Mouse (Mus musculus) 3T3-L1 (cell line): ENCODE measurements around the gene Rora.

Source experiments
- DNase-seq: peaks from one replicate; pipeline ENCODE4 v3.0.0-alpha.2; 2015; ENCODE audit warnings: low read depth, low spot score

Rora gene

DNA sequence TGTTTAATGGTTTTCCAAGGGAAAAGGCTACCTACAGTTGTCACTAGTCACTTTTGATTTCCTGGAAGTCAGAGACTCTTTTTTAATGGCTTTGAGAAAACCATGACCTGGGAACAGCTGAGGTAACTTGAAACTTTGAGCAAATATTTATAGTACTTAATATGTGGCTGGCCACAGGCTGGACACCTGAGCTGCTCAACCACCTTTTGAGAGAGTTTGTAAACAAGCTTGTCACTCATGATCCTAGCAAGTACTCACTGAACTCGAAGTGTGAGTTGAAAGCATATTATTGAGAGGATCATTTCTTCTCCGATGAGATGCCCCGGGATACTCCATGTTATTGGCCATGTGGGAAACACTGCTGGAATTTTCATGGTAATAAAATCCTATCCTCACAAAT is 353.1 kb downstream of the Rora start:
- DNase-seq, result no peak

DNA sequence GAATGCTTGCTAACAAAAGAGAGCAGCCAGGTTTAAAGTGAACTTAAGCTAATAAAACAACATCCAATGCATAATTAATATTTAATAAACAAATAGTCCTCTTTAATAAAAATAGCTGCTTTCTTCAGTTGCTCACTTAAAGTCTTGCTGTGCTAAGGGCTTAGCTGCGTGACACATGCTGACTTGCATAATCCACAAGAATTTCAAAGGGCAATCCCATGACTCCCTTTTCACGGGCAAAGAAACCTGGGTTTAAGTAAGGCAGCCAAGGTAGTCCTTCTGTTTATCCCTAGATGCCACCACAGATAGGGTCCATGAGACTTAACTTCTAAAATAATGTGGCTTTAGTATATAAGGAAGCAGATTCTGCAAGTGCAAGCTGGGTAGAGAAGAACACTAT is 355.1 kb downstream of the Rora start:
- DNase-seq, result no peak

DNA sequence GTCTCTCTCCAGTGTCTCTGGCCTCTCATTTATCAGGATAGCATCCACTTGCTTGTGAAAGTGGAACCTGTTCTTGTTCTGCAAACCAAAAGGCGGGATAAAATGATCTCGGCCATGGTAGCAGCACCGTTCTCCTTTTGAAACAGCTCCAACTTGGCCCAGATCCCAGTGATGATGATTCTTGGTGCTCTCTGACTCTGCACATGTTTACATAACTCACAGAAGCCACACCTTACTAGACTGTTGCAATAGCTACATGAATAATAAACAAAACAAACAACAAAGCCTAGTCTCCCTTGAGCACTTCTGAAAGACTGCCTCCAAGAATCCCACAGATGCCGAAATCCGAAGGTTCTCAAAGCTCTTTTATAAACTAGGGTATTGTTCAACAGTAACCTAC is 357.3 kb downstream of the Rora start:
- peak; percentile 4 for DNase-seq

DNA sequence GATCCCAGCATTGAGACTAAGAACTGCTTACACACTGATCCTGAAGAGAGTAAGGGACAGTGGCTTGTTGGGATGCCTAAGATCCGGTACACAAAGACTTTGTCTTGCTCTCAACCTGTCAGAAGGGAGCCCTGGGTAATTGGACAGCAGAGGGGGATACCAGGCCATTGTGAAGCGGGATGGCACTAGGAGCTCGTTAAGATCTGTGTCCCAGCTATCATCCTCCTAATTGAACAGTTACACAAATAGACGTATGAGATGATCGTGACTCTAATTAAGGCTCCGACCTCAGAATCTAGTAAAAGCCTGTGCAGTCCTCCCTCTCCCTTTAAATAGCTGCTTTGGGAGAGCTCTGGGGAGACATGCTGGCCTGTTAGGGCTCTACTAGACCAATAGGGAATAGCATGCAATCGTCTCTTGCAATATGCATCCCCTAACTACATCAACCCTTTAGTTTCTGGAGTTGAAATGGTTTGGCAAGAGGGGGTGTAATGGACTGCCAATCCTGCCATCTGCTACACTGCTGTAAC is 359.7 kb downstream of the Rora start:
- DNase-seq, result no peak

DNA sequence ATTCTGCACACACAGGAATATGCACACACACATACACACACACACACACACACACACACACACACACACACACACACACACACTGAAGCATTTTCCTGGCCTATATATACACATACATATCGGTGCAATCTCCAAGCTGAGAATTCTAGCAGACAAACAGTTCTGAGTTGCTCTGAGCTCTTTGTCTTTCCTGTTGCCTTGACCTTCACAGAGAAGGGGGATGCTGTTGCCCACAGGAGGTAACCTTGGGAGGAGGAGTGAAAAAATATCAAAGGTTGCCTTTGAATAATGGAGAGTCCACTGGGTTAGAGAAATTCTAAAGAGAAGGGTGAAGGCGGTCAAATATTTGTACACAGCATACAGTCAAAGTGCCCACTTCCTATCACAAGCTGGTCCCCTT is 360.6 kb downstream of the Rora start:
- no peak for DNase-seq

DNA sequence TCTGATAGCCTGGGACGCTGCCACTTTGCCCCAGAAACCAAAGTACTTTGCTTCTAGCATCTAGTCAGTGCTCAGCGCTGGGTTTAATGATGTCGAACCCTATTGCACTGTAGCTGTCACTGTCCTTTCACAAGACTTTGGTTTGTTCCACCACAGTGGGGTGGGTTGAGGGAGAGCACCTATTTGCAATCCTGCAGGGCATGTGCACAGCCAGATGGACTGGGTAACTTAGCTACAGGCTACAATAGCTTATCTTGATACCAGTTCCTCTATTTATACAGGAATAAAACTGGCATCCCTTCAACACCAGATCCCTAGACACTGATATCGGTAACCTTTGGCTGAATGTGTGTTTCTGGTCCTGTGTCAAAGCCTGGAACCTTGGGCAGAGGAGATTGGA is 366.8 kb downstream of the Rora start:
- DNase-seq, result no peak

DNA sequence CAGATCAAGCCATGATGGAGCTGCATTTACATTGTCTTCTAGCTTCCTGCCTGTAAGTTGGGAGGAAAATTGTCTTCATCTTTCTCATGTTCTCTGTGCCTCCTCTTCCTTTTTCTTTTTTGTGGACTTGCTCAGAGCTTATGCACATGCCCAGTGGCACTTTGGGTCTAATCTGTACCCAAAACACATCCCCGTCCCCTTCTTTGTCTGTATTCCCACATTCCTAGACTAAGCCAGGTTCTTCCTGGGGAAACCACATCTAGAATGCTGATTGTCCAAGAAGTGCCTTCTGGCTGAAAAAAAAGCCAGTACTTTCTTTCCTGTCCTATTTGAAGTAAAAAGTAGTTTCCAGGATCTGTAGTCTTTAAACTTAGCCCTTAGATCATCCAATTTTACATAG is 367.9 kb downstream of the Rora start:
- DNase-seq, result no peak

DNA sequence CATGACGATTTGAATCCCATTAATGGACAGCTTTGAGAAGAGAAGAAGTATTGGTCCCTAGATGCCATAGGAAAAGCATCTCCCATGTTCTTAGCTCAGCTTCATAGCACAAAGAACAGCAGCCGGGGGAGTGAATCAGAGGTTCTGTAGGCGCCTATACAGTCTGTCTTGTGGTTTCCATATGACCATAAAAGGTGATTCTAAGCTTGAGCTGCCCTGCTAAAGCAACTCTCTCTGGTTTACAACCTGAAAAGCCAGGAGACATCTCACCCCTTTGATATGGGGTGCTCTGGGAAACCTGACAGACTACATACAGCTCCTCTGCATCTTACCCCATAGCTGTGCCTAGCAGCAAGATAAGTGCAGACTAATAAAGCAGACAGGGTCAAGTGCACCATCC is 369.7 kb downstream of the Rora start:
- DNase-seq, result no peak

DNA sequence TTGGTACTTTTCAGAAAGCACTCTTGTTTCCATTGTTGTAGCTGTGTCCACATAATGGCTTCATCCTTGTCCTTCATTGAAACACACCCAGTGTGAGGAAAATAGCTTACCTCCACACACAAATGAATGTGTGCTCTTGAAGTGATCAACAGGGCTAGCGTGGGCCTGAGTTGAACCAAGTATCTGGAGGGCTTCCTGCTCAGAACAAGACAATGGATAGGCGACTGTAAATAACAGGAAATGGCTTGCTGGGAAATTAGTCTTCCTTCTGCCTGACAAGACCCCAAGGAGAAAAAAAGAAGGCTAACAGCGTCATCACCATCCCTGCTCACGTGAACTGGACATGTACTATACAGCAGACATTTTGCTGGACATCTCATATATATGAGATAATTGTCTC is 374.6 kb downstream of the Rora start:
- DNase-seq, result no peak

DNA sequence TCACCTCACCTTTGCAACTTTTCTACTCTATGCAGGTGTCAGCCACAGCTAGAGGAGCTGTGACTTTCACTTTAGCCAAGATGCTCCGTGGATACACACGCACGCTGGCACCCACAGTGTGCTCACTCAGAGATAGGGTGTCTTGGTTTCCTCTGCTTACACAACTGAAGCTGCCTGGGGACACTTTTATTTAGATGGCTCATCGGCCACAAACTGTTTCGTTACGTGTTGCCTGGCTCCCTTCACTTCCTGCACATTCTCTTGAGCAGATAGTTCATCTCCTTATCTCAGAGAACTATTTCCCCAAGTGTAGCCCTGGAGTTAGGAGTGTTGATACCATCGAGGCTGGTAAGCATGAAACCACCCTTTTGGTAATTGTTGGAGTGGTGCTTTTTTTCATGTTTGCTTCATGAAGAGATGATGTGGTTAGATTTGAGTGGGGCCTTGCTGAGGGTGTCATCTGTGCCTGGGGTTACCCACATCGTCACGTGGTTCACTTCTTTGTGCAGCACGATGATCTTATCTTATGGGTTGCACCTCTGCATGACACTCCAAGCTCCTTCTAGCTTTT is 380.8 kb downstream of the Rora start:
- DNase-seq, result no peak

DNA sequence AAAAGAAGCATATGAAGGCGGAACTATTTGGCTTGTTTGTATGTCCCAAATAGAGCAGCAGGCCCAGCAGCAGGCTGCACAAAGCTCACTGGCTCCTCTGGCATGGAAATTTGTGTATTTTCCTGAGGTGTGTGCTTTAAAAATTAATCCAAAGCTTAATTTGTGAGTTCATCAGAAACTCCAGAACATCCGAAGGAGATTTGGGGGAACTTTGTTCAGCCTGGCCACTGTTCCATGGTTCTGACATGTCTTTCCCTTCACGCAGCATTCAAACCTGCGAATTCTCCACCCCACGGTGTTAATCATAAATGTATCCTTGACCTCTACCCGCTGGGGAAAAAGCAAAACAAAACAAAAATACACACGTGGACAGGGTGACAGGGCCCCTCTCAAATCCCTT is 381.9 kb downstream of the Rora start:
- DNase-seq, result no peak

DNA sequence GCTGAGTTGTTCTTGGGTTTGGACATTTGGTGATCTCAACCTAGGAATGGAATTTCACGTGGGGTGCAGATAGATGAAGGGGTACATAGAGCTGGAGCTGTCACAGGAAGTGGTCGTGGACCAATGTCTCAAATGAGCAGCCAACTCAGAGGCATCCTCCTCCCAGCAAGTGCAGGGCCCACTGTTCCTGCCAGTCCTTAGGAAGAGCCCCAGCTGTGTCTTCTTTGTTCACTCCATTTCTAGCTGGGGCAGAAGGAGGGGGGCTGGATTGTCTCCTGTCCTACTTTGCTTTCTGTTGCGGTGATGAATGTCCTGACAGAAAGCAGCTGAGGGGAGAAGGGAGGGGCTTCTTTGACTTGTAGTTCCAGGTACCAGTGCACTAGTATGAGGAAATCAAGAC is 382.7 kb downstream of the Rora start:
- DNase-seq, result no peak

DNA sequence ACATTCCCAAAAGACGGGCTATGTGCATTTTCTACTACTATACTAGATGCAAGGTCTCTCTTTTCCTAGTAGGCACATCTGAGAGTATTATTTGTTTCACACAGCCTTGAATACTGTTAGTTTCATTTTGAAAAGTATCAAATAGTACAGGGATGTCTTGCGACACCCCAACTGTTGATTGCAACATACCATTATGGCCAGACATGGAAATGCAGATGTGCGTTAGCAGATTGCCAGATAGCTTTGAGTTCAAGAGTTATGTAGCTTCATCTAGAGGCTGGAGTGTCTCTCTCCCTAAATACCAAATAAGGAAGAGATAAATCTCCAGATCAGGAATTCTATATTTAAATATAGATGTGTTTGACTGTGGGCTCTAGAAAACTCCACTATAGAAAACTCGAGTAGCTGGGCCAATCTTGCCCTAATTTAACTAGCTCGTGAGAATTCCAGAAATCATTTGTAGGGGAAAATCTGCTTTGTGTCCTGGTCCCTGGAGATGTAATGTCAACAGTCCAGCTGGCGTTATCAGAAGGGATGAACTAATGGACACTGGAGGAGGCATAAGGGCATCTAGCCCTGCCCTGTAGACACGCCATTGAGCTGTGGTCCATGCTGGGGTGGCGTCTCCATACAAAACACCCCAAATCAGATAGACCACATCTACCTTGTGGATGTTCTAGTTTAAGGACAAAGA is 390.5 kb downstream of the Rora start:
- peak; percentile 5 for DNase-seq

DNA sequence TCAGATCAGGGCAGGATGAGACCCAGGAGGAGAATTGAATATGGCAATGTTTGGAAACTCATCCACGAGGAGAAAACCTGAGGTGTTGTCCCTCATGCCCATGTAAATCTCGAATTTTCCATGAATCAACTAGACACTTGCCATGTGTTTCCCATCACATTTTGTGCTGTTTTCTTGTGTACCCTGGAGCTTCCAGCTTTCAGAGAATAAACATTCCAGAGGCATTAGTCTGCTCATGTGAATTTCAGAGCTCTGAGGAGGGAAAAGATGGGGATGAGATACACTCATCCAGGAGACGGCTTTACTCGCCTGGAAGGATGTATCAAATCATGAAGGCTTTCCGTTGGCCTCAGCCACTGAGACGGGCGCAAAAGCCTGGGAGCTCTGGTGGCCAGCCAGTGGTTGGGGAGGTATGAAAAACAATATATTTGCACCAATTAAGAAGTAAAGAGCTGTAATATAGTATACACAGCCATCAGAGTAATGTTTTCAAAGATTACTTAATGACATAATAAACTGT is 391.1 kb downstream of the Rora start:
- peak; percentile 6 for DNase-seq

DNA sequence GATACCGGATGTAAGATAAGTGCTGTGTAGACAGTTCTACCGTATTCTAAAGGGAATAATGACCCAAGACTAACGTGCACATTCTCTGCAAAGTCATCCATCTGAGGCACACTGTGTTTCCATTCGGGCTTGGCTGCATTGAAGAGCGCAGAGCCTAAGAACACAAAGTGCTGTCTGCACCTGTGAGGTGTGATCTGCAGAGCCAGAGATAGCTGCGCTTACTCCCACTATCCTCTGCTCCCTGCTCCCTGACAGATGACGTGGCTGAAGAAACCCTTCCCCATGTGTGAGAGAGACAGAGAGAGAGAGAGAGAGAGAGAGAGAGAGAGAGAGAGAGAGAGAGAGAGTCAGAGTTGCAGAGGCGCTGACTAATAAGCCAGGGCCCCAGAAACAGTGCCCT is 392.3 kb downstream of the Rora start:
- DNase-seq, result no peak

DNA sequence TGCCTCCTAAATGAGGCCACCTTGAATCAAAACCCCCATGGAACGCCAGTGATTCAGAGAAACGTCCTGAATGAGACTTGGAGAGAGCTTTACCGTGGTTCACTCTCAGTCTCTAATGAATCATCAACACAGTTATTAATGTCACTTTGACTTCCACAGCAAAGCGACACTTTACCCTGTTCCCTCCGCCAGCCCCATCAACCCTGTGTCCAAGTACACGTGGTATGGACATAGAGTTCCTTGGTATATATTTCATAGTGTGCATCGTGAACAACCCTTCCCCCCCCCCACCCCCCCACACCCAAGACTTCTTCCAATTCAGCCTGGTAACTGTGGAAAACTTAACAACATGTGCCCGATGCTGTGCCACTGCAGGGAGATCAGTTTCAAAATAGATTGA is 397.3 kb downstream of the Rora start:
- DNase-seq, result no peak

DNA sequence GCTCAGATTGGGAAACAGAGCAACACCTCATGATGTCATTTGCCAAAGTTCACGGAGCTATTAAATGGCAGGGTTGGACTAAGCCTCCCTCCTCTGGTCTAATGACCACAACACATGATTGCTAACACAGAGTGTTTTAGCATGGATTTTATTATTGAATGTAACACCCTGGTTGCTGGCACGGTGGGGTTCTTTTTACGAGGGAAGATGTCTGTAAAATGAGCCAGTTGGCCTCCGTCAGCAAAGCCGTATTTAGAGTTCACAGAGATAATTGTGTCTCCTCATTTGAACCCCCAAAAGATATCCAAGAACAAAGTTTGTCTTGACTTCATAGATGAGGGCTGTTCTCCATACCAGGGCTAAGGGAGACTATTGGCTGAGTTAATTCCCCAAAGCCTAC is 398.3 kb downstream of the Rora start:
- DNase-seq, result no peak

DNA sequence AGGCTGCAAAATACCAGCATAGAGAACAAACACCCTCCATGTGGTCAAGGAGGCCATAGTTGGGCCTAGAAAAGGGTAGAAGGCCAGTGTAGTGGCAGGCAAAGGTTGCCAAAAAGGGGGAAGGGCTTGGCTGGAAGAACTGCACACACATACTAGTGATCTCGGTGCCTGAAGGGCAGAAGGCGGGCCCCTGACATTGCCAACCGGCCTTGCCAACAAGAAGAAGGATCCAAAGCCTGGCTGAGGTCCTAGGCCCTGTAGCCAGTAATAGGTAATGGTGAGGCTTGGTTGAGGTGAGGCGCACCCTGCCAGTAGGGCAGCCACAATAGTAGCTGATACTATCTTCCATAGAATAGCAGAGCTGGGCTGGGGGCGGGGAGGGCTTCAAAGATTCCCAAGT is 401.7 kb downstream of the Rora start:
- no peak for DNase-seq

DNA sequence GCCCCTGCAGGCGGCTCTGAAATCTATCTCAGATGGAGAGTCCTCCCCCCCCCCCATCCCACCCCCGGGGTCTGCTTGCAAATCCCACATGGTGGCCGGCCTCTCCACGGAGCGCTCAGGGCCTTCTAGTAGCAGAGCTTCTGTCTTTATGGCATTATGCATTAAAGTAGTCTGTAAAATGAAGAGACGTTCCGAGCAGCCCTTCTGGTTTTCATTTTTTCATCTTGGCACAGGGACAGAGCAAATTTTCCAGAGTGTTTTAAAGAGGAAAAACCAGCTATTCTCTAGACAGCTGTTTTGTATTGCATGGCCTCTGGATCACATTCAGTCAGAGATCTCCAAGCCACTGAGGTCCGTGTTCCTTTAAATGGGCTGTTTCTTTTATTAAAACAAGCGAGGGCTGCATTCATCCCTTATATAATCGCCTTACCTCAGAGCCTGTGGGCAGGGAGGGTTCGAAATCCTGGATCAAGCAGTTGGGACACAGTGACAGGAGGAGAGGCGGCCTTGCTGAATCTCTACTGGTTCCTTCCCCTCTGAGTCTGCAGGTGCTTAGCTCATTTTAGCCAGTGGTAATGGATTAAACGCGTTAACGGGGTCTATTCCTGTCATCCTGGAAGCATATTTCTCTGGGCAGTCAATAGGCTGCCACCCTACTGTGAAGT is 417.7 kb downstream of the Rora start:
- DNase-seq, result no peak

DNA sequence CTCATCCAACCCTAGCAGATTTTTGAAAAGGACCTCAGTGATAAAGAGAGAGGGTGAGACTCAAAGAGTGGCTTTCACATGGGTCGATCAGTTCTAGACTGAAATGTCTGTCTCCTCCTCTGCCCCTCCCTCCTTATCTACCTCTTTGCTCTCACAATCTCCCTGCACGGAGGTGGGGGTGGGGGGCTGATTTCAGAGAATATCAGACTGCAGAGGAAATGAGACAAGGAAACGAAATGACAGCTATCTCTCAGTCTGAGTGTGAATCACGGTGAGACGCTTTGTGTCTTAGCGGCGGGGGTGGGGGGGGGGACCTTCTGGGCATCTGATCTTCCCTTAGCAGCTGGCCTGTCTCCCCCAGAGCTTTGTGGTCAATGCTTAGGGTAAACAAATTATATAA is 419.7 kb downstream of the Rora start:
- no peak for DNase-seq

DNA sequence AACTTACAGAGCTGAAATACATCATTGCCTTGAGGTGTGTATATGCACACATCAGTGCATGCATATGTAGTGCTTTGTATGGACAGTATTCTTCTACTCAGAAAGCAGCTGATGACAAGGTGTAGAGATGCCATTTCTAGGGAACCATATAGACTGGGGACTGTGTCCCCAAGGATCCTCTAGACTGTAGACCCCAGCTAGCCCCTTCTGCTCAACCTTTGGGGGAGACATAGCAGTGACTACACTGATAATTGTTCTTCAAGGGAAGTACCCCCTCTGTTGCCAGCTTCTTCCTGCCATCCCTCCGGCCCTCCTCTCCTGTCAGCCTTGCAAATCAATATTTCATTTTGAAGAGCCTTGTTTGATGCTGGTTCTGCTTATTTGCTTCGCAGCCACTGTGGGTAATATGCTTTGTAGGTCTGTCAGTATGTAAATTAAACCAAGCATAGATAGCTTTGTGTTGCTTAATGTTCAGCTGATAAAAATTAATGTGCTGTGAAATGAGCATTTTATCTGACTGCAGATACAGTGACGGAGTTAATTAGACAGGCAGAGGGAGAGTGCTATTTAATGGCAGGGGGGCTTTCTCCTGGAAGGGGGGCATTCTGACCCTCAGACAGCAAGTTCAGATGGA is 430.6 kb downstream of the Rora start:
- DNase-seq, result no peak
